Mouse (Mus musculus): ENCODE measurements at regions not wholly inside any gene's neighbourhood (a gene's known extent, or its start where the extent isn't known, plus 50 kb on each side); places are given as distances from the start of the nearest gene placed in this dataset.
"Not testable (repeated sequence)": the region's sequence is repeated elsewhere in the genome, so short reads cannot be mapped to it uniquely, and the experiment has no call there.

DNA sequence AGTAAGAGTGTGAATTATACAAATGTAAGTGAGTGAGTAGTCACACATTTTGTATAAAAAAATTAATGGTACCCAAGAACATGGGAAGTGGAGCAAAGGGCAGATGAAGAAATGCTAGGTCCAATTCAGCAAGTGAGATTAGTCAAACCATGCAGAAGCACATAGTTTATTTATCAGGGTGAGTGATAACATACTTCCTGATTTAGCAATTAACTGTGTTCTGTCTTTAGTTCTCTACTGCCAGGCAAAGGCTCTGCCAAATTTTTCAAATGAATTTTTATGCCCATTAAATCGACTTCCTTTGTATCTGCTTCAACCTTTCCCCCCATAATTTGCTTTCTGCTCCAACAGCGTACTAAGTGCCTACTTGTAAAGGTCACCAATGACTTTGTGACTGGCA, 419.0 kb upstream of the N6amt1 start:
- no peak for DNase-seq (ENCODE audit: low spot score in 2 of 2)

GRCm38 (mm10) chr16:86932765-86933164, 421.2 kb upstream of the N6amt1 start:
- DNase-seq (ENCODE audit: low spot score in 2 of 2): no peak

DNA sequence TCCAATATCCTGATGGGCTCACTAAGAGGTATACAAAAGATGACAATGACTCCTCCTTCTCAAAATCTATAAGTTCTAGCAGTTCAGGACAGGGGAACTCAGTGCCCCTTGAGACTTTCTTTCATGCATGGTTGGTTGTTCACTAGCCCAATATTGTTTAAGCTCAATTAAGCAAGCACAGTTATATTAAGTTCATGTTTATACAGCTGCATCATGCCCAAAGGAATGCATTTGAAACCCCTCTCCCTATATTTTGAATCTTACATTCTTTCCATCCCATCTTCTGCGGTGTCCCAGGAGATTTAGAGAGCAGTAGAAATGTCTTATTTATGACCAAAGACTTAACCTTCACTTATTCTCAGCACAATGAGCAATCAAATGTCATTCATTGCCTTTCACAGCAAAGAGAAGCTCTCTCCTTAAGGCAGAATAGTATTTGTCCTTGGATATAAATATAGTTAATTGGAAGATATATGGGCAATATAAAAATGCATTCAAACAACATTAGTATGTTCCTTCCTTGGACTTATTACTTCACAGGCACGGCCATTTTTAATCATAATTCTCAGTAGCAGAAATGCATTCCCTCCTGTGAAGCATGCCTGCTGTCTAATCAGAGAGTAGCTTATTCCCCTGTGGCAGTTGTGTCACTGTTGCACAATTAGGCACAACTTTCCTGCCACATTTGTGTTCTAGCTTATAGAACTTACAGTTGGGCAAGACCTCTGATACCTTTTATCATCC, 455.8 kb upstream of the N6amt1 start:
- DNase-seq (ENCODE audit: low spot score in 2 of 2): no peak

DNA sequence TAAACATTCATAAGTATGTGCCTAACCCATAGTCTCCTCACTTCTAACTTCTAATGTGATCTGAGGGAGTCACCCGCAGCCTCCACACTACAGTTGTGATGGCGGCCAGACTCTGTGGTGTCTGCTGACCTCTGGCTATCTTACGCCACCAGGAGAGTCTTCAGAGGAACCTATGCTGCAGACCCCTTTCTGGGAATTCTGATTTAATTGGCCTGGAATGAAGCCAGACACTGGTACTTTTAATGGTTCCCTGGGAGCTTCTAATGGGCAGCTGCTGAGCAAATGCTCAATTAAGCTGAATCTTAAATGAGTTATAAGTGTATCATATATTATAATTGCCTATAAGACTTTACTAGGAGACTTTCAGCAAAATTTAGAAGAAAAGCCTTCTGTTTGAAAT, 459.0 kb upstream of the N6amt1 start:
- DNase-seq (ENCODE audit: low spot score in 2 of 2): no peak

DNA sequence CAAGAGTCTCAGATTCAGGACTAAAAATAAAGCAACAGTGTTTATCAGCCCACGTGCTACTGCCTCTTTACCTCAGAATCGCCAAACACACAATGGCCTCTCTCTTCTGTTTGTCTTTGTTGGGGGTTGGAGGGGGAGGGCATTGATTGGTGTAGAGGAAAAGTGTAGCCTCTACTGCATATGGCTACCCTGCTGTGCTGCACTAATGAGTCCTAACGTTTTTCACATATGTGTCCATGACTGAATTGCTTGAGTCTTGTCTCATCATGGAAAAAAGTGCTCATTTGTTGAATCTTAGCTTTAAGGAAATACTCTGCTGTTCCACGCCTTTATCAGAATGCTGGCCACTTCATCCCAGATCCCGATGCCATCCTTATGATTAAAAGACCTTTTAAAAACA, 459.7 kb upstream of the N6amt1 start:
- no peak for DNase-seq (ENCODE audit: low spot score in 2 of 2)

DNA sequence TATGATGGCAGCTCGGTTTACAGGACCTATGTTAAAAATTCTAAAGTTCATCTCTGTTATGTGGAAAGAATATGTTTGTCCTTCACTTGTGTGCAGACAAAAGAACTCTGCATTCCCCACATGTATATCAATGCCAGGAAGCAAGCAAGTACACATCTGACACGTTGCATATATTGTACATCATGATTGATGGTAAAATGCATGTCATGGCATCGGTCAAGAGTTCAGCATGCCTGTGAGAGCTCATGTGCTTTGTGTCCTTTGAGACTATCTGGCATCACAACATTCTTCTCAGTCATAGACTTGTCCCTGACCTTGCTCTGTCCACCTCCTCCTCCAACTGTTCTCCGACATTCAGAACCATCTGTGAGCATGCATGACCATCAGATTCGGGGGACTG, 465.6 kb upstream of the N6amt1 start:
- DNase-seq (ENCODE audit: low spot score in 2 of 2): no peak

- DNase-seq (ENCODE audit: low spot score in 2 of 2): no peak
Observed at GRCm38 (mm10) chr16:86887605-86888004, 466.4 kb upstream of the N6amt1 start.

DNA sequence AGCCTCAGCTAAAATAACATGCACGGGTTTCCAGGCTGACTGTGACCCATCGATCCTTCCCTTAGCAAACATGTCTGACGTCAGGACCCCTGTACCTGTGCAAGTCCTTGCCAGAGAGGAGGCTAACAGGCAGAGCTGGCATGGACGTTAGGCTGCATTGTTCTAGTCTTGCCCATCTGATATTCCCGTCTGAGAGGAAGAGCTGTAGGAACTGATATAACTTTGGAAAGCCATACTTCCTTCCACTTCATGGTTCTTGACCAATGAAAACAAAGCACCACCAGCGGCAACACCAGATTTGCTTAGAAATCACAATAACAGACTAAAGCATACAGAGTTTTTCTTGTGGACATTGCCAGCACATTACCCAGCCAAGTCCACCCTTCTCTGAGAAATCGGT, 470.1 kb upstream of the N6amt1 start:
- no peak for DNase-seq (ENCODE audit: low spot score in 2 of 2)

GRCm38 (mm10) chr16:86882529-86882928, 471.5 kb upstream of the N6amt1 start:
- DNase-seq (ENCODE audit: low spot score in 2 of 2): peak in 1 of 2 experiments; percentile 6

DNA sequence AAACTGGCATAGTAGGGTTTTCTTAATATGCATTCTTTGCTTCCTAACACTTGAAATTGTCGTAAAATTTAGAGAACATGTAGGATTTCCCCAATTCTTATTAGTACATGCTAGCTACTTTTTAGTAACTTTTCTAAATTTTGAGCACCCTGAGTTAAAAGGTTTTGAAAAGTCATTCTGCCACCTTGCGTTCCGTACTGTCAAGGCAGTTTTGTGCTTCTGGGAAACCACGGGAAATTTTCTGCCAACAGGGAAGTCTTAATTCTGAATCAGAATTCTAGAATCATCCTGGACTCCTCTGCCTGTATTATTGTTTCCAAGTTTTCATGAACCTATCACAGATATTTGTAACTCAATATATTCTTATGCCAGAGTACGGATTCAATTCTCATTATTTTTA, 472.4 kb upstream of the N6amt1 start:
- DNase-seq (ENCODE audit: low spot score in 2 of 2): no peak

DNA sequence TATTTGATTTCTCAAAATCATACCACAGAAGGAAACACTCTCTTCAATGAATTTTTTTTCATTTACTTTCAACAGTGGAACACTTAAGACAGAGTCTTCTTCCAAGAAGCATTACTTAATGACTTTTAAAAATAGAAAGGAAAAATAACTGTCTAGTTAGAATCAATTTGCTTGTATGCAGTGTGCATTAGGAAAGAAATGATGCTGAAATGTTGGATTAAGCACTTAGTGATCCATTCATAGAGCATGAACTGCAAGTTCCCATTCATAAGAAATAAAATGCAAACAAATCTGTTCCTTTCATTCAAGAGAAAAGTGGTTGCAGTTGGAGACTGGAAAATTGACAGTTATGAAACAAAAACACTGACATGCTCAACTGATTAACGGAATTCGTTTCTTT, 493.2 kb upstream of the N6amt1 start:
- no peak for DNase-seq (ENCODE audit: low spot score in 2 of 2)

DNA sequence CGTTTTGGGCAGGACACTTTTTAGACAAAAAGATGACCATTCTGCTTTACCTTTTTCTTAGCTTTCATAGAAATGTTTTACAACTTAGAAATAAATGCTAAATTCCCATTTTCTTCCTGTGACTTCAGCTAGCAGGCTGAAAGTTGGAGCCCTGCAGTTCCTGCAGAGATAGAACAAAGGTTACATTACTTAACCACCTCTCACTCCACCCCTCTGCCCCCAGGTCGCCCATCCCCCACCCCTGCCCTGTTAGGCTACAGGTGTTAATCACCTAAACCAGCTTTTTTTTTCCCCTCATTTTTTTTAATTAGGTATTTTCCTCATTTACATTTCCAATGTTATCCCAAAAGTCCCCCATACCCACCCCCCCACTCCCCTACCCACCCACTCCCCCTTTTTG, 498.1 kb upstream of the N6amt1 start:
- DNase-seq (ENCODE audit: low spot score in 2 of 2): no peak

GRCm38 (mm10) chr16:86855312-86855711, 498.7 kb upstream of the N6amt1 start:
- DNase-seq (ENCODE audit: low spot score in 2 of 2): no peak

DNA sequence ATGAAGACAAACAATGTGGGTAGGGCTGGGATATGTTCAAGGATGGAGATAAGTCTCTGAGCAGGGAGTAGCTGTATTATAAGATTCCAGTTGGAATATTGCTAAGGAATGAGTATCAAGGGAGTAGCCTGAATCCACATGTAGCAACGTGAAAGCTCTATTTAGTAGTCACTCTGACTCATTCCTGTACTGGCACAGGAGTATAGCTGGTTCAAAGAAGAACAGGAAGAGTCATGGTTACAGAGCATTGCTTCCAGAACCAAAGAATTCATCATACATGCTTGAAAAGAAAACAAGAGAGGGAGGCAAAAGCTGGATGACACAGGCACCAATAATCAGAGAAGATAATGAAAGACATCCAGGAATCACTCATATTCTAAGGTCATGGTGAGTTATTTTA, 500.6 kb upstream of the N6amt1 start:
- DNase-seq (ENCODE audit: low spot score in 2 of 2): no peak

- DNase-seq (ENCODE audit: low spot score in 2 of 2): no peak
Observed at GRCm38 (mm10) chr16:86838457-86839337, 515.3 kb upstream of the N6amt1 start.

DNA sequence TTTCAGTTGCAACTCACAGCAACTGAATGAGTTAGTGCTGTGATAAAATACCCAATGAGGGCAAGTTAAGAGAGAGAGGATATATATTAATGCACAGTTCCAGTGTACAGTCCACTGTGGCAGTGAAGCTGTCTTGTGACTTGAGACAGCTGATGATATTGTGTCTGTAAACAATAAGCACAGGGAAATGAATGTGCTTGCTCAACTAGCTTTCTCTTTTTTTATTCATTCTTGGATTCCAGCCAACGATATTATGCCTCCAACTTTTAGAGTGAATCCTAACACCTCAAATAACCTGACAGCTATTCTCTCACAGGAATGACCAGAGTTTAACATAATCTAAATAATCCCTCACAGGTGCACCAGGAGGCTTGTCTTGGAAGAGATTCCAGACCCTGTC, 526.3 kb upstream of the N6amt1 start:
- no peak for DNase-seq (ENCODE audit: low spot score in 2 of 2)

DNA sequence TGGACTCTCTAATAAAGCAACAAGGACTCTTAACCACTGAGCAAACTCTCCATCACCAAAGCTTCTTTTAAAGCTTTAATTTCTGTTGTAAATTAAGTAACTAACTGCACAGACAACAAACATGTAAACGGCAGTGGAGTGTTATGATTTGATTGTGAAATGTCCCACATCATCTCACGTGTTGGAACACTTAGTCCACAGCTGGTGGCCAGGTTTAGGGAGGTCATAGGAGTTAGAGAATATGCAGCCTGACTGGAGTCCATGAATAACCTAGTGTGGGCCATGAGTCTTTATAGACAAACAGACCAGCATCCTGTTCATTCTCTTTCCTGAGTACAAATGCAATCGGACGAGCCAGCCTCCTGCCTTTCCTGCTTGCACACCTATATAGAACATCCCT, 527.3 kb upstream of the N6amt1 start:
- DNase-seq (ENCODE audit: low spot score in 2 of 2): no peak

- no peak for DNase-seq (ENCODE audit: low spot score in 2 of 2)
Observed at GRCm38 (mm10) chr16:86823496-86823895, 530.5 kb upstream of the N6amt1 start.

GRCm38 (mm10) chr16:86821586-86821985, 532.4 kb upstream of the N6amt1 start:
- DNase-seq (ENCODE audit: low spot score in 2 of 2): no peak

GRCm38 (mm10) chr16:86818639-86819038, 535.3 kb upstream of the N6amt1 start:
- DNase-seq (ENCODE audit: low spot score in 2 of 2): not testable (repeated sequence)

DNA sequence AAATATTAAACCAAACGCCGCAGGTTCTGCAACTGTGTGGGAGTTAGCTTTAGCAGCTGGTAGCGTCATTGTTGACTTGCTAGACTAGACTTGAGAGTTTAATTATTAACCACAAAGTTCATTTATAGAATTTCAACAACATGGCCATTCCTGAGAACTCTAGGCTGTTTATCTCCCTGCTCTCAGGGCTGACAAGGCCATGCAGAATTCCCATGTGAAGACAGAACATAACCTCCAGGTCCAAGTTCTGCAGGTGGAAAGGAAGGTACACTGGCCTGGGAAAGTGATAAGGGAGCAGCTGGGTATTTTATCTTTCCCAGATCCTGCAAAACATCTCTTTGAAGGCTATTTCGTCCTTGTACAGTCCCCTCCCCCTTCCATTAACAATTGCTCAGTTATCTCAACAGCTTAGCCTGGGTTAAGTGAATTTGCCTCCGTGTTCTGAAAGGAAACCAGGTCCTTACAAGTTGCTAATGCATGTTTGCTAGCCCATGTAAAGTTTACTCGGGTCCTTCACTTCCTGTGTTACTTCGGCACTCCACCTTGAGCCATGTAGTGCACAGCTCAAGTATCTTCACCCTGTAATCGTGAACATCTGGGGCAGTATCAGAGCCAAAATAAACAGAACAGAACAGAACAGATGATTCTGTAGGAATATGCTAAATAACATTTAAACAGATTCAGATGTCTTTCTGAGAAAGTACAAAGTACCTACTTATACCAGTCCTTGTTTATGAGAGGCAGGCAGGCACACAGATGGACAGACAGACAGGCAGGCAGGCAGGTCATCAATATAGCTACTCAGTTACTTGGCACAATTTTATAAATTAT, 537.0 kb upstream of the N6amt1 start:
- DNase-seq (ENCODE audit: low spot score in 2 of 2): no peak

GRCm38 (mm10) chr16:86816006-86816405, 538.0 kb upstream of the N6amt1 start:
- no peak for DNase-seq (ENCODE audit: low spot score in 2 of 2)
